8 mouse cellular contexts compared by ENCODE assay signal in genomic region chr6:136465959-136466381, GRCm38 (mm10). TPM values are rescaled to one million over a fixed set of nuclear protein-coding genes. Genes with fewer than 3 reads are reported as not detected.
DNase-seq lines count a peak whose midpoint lies in the region; ATAC-seq lines count a peak whose summit lies in the region.

No protein-coding gene starts in this region.

- 27% methylated on average over 8 of the region's 8 CpGs for WGBS in intestine, embryonic 16.5 days
- WGBS in limb, embryonic 12.5 days, result 42% methylated on average over 8 of the region's 8 CpGs
- WGBS in midbrain, embryonic 13.5 days, result 27% methylated on average over 8 of the region's 8 CpGs
- 24% methylated on average over 8 of the region's 8 CpGs for WGBS in stomach, embryonic 14.5 days

- intact Hi-C loops in gastrocnemius, postnatal 36 days (cut with DNase I), result loop anchor here (2.0 to 5.0 kb wide), 3 partner anchors 44 to 89 kb away; no protein-coding TSS in a partner anchor

- DNase-seq in spleen, adult 18-20 months, result peak; percentile 61 to 72
- DNase-seq in spleen, adult 12 weeks (ENCODE audit: low spot score), result no peak
- peak; percentile 62 for DNase-seq in embryo, embryonic 9.5 days (ENCODE audit: extremely low spot score)
- DNase-seq in gastrocnemius, postnatal 36 days, result peak; percentile 38 to 49

- no peak for ATAC-seq in intestine, embryonic 16.5 days
- no peak for ATAC-seq in limb, embryonic 12.5 days (ENCODE audit: insufficient number of reproducible peaks, insufficient read depth, low FRiP score, low TSS enrichment, low read depth)
- no peak for ATAC-seq in midbrain, embryonic 13.5 days
- ATAC-seq in stomach, embryonic 14.5 days (ENCODE audit: insufficient number of reproducible peaks, insufficient read depth, low FRiP score, low read depth), result no peak

- H3K4me3 ChIP-seq in intestine, embryonic 16.5 days (ENCODE audit: low read length), result no peak overlapping the region
- H3K4me3 ChIP-seq in limb, embryonic 12.5 days (replicated peaks), result no peak overlapping the region
- no peak overlapping the region for H3K4me3 ChIP-seq in midbrain, embryonic 13.5 days (replicated peaks)
- H3K4me3 ChIP-seq in stomach, embryonic 14.5 days (ENCODE audit: low read depth, low read length), result no peak overlapping the region

- peak overlapping the region; percentile 13; the same call in 1 of the 2 replicates for H3K27ac ChIP-seq in intestine, embryonic 16.5 days (ENCODE audit: low read length)
- peak overlapping the region; percentile 97 for H3K27ac ChIP-seq in limb, embryonic 12.5 days
- H3K27ac ChIP-seq in midbrain, embryonic 13.5 days, result peak overlapping the region; percentile 51
- H3K27ac ChIP-seq in stomach, embryonic 14.5 days (ENCODE audit: low read length), result peak overlapping the region; percentile 58

- H3K4me1 ChIP-seq in intestine, embryonic 16.5 days (ENCODE audit: control insufficient read depth, insufficient read depth, low read length), result peaks cover 33% of the 10 kb centered on the region
- peaks cover 19% of the 10 kb centered on the region for H3K4me1 ChIP-seq in limb, embryonic 12.5 days (replicated peaks)
- H3K4me1 ChIP-seq in midbrain, embryonic 13.5 days (replicated peaks), result peaks cover 30% of the 10 kb centered on the region
- H3K4me1 ChIP-seq in stomach, embryonic 14.5 days (ENCODE audit: control insufficient read depth, insufficient read depth, low read length), result peaks cover 30% of the 10 kb centered on the region

- 0 out of 2 replicates have a peak, but pooled peaks cover 3% of the 10 kb centered on the region for H3K36me3 ChIP-seq in intestine, embryonic 16.5 days (ENCODE audit: control insufficient read depth, insufficient read depth, low read length)
- H3K36me3 ChIP-seq in limb, embryonic 12.5 days, result no peaks in the 10 kb centered on the region
- no peaks in the 10 kb centered on the region for H3K36me3 ChIP-seq in midbrain, embryonic 13.5 days
- no peaks in the 10 kb centered on the region for H3K36me3 ChIP-seq in stomach, embryonic 14.5 days (ENCODE audit: control insufficient read depth, insufficient read depth, low read length)

- H3K27me3 ChIP-seq in intestine, embryonic 16.5 days (replicated peaks; ENCODE audit: control insufficient read depth, insufficient read depth, low read length), result no peaks in the 10 kb centered on the region
- no peaks in the 10 kb centered on the region for H3K27me3 ChIP-seq in limb, embryonic 12.5 days
- no peaks in the 10 kb centered on the region for H3K27me3 ChIP-seq in midbrain, embryonic 13.5 days
- no peaks in the 10 kb centered on the region for H3K27me3 ChIP-seq in stomach, embryonic 14.5 days (ENCODE audit: control insufficient read depth, insufficient read depth, low read length)

- no peaks in the 10 kb centered on the region; the same call in 1 of the 2 replicates for H3K9me3 ChIP-seq in intestine, embryonic 16.5 days (ENCODE audit: control insufficient read depth, low read length)
- 0 out of 2 replicates have a peak, but pooled peaks cover 3% of the 10 kb centered on the region for H3K9me3 ChIP-seq in limb, embryonic 12.5 days
- H3K9me3 ChIP-seq in midbrain, embryonic 13.5 days, result peaks cover 4% of the 10 kb centered on the region; the same call in 1 of the 2 replicates
- peaks cover 3% of the 10 kb centered on the region; the same call in 1 of the 2 replicates for H3K9me3 ChIP-seq in stomach, embryonic 14.5 days (ENCODE audit: control insufficient read depth, low read depth, low read length)

- H3K4me2 ChIP-seq in intestine, embryonic 16.5 days (ENCODE audit: low read depth, low read length), result no peak overlapping the region
- H3K4me2 ChIP-seq in limb, embryonic 12.5 days, result no peak overlapping the region
- H3K4me2 ChIP-seq in midbrain, embryonic 13.5 days (replicated peaks), result no peak overlapping the region
- H3K4me2 ChIP-seq in stomach, embryonic 14.5 days (replicated peaks; ENCODE audit: low read depth, low read length), result no peak overlapping the region

- no peak overlapping the region for H3K9ac ChIP-seq in intestine, embryonic 16.5 days (ENCODE audit: low read depth, low read length)
- no peak overlapping the region for H3K9ac ChIP-seq in limb, embryonic 12.5 days (replicated peaks)
- H3K9ac ChIP-seq in midbrain, embryonic 13.5 days (replicated peaks), result no peak overlapping the region
- no peak overlapping the region for H3K9ac ChIP-seq in stomach, embryonic 14.5 days (replicated peaks; ENCODE audit: low read depth, low read length)

RNA-seq across cellular contexts. Expression of gene Atf7ip, which starts 40.0 kb away (rescaled TPM):
- 10 to 100 TPM; 31.6 to 41.6 TPM for total RNA-seq in gastrocnemius, postnatal 36 days (2021)
- 17.6 and 21.0 TPM in 2 replicates for polyA plus RNA-seq in intestine, embryonic 16.5 days (2015; fragmentation: Nextera tagmentation; extraction: Ambion mirVana)
- 43.5 and 51.0 TPM in 2 replicates for polyA plus RNA-seq in limb, embryonic 12.5 days (2016; fragmentation: Nextera tagmentation; extraction: Ambion mirVana)
- polyA plus RNA-seq in midbrain, embryonic 13.5 days (2015; fragmentation: Nextera tagmentation; extraction: Ambion mirVana), result 48.5 and 49.9 TPM in 2 replicates
- 49.9 and 59.3 TPM in 2 replicates for polyA plus RNA-seq in stomach, embryonic 14.5 days (2014; fragmentation: Nextera tagmentation; extraction: Ambion mirVana)

RNA-seq across cellular contexts. Expression of gene E330021D16Rik, which starts 50.6 kb away (rescaled TPM):
- not detected for total RNA-seq in gastrocnemius, postnatal 36 days (2021)
- not detected in 2 replicates for polyA plus RNA-seq in intestine, embryonic 16.5 days (2015; fragmentation: Nextera tagmentation; extraction: Ambion mirVana)
- not detected in 2 replicates for polyA plus RNA-seq in limb, embryonic 12.5 days (2016; fragmentation: Nextera tagmentation; extraction: Ambion mirVana)
- polyA plus RNA-seq in midbrain, embryonic 13.5 days (2015; fragmentation: Nextera tagmentation; extraction: Ambion mirVana), result not detected in 2 replicates
- 0.36 TPM in 2 replicates for polyA plus RNA-seq in stomach, embryonic 14.5 days (2014; fragmentation: Nextera tagmentation; extraction: Ambion mirVana)

Comparison
In these comparisons a context has a peak if more than half of its experiments do, and no peak if none do; other contexts are left out.
1. H3K27ac ChIP-seq: peak in every context shown above with its lines; median percentile 97 in limb, embryonic 12.5 days; 58 in stomach, embryonic 14.5 days; 51 in midbrain, embryonic 13.5 days; 13 in intestine, embryonic 16.5 days.